Mouse (Mus musculus) bone marrow macrophage, adult 2 months (primary cell): ENCODE data around the gene Tacr2.

Source experiments
- CTCF ChIP-seq: IDR thresholded peaks from 2 replicates; pipeline ENCODE4 v1.5.1; 2012; ENCODE audit warnings: low read depth, mild to moderate bottlenecking, low read length, moderate library complexity
- POLR2A ChIP-seq: IDR thresholded peaks from 2 replicates; pipeline ENCODE4 v1.6.1; 2012; ENCODE audit warnings: mild to moderate bottlenecking, low read depth, low read length, borderline replicate concordance

- no peak for TF ChIP-seq CTCF
- TF ChIP-seq POLR2A, result no peak
These were observed 24.1 kb upstream of the Tacr2 start for GRCm38 (mm10) chr10:62228126-62228525.
